Mouse (Mus musculus) cortical plate, adult 2 months (tissue): Measurements from ENCODE around the gene Zzz3.

Experiments used
- CTCF ChIP-seq: fragments of 200-500 bp; IDR thresholded peaks from 2 replicates; pipeline ENCODE4 v1.5.1; 2011; ENCODE audit warnings: mild to moderate bottlenecking, control low read depth, low read length; ENCODE audit not compliant: insufficient read depth; ENCODE audit errors: extremely low read depth
- POLR2A ChIP-seq: fragments of 200-500 bp; IDR thresholded peaks from 2 replicates; pipeline ENCODE4 v1.6.1; 2011; ENCODE audit warnings: mild to moderate bottlenecking, low read length, control low read depth; ENCODE audit not compliant: insufficient read depth; ENCODE audit errors: extremely low read depth

- no peak for TF ChIP-seq CTCF
- no peak for TF ChIP-seq POLR2A
Observed at GRCm38 (mm10) chr3:152462038-152462547, 66.8 kb downstream of the Zzz3 start.
